Mouse (Mus musculus) adrenal gland, adult 2 months (tissue): ENCODE measurements around the gene Agrp. TPM values are rescaled to one million over a fixed set of nuclear protein-coding genes. Genes with fewer than 3 reads are reported as not detected.
A peak's percentile ranks its signal among the peaks of the same experiment; 100 is the strongest.

ENCODE experiments used
- DNase-seq: peaks from one replicate; pipeline ENCODE4 v3.0.0; 2021
- microRNA-seq, 2 experiments: library from miRNA; unstranded; fragments of <30 nt; microRNA quantifications; one replicate each; pipeline ENCODE4 v1.2.0; 2021
- polyA plus RNA-seq: library from polyadenylated mRNA; depleted of rRNA; stranded (reverse); fragments of >200 nt; gene quantifications from 2 replicates; pipeline ENCODE4 v1.2.3, GENCODE M21; 2012; rRNA removed
- total RNA-seq, 2 experiments: library from RNA; stranded (reverse); gene quantifications; 2 replicates each; pipeline ENCODE4 v1.2.3; 2021

Agrp gene
- total and polyA plus RNA-seq, 3 experiments = 2.3 to 2.6 (median 2.4) TPM

GRCm38 (mm10) chr8:105518436-105519313, 118.5 kb downstream of the Agrp start, which contains the start of gene Hsd11b2:
Gene Hsd11b2 (plus strand): TSS chr8:105518755.
- DNase-seq = peak; percentile 73

DNA sequence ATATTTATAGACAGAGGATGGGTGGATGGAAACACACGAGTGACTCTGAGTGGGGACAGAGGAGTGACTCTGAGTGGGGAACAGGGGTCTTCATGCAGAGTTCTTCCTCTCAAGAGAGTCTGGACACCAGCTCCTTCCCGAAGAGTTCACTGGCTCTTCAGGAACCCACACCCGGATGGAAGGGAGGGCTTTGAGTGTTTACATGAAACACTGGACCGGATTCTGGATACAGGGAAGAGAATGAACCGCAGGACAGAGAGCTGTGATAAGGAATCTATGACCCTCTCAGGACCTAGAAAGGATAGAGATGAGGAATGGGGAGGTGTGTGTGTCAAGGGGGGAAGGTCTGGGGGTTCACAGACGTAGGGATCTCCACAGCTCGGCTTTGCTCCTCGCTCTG, 119.8 kb downstream of the Agrp start:
- no peak for DNase-seq

Small RNA genes lying within 50 kb of the gene (microRNA-seq; reads per million reads assigned to microRNA genes)
- 0 to 0.22 reads per million in 2 experiments for gene Mir1966

Other genes starting within 250 kb of the Agrp start
- not detected for gene Kctd19, start 223.9 kb downstream of the Agrp start, total RNA-seq
- 0.03 and 0.11 TPM in 2 replicates for gene Kctd19, start 223.9 kb downstream of the Agrp start, polyA plus RNA-seq
- gene Lrrc36, start 223.8 kb downstream of the Agrp start, total RNA-seq = 1 to 10 TPM; 2.7 to 3.0 TPM
- gene Lrrc36, start 223.8 kb downstream of the Agrp start, polyA plus RNA-seq = 1.3 and 1.5 TPM in 2 replicates
- 10 to 100 TPM; 26.2 to 37.5 TPM for gene Tppp3, start 165.9 kb downstream of the Agrp start, total RNA-seq
- gene Tppp3, start 165.9 kb downstream of the Agrp start, polyA plus RNA-seq = 50.8 and 65.2 TPM in 2 replicates
- gene Zdhhc1, start 140.5 kb downstream of the Agrp start, total RNA-seq = 10 to 100 TPM; 13.8 to 19.2 TPM
- gene Zdhhc1, start 140.5 kb downstream of the Agrp start, polyA plus RNA-seq = 53.3 and 62.5 TPM in 2 replicates
- under 1 TPM; 0.14 to 0.35 TPM for gene Hsd11b2, start 118.6 kb downstream of the Agrp start, total RNA-seq
- 1.2 and 2.2 TPM in 2 replicates for gene Hsd11b2, start 118.6 kb downstream of the Agrp start, polyA plus RNA-seq
- gene Atp6v0d1, start 71.3 kb downstream of the Agrp start, total RNA-seq = 100 to 1,000 TPM; 113 to 118 TPM
- 77.6 and 80.3 TPM in 2 replicates for gene Atp6v0d1, start 71.3 kb downstream of the Agrp start, polyA plus RNA-seq
- gene Ripor1, start 32.1 kb downstream of the Agrp start, total RNA-seq = 10 to 100 TPM; 23.2 to 37.3 TPM
- gene Ripor1, start 32.1 kb downstream of the Agrp start, polyA plus RNA-seq = 29.8 and 33.0 TPM in 2 replicates
- 10 to 100 TPM; 51.5 to 53.4 TPM for gene Ctcf, start 825 bp downstream of the Agrp start, total RNA-seq
- 14.5 and 15.6 TPM in 2 replicates for gene Ctcf, start 825 bp downstream of the Agrp start, polyA plus RNA-seq
- 1 to 10 TPM; 2.0 to 2.9 TPM for gene Carmil2, start 48.9 kb upstream of the Agrp start, total RNA-seq
- gene Carmil2, start 48.9 kb upstream of the Agrp start, polyA plus RNA-seq = 3.3 and 4.2 TPM in 2 replicates
- gene Acd, start 63.7 kb upstream of the Agrp start, total RNA-seq = 10 to 100 TPM; 21.7 to 28.7 TPM
- 39.9 and 41.9 TPM in 2 replicates for gene Acd, start 63.7 kb upstream of the Agrp start, polyA plus RNA-seq
- 10 to 100 TPM; 11.0 to 14.7 TPM for gene Pard6a, start 63.8 kb upstream of the Agrp start, total RNA-seq
- gene Pard6a, start 63.8 kb upstream of the Agrp start, polyA plus RNA-seq = 20.2 and 21.3 TPM in 2 replicates
- not detected for gene 4933405L10Rik, start 70.3 kb upstream of the Agrp start, total RNA-seq
- gene 4933405L10Rik, start 70.3 kb upstream of the Agrp start, polyA plus RNA-seq = 0.10 TPM in 1 of 2 replicates, not detected in the other
- 1 to 10 TPM; 2.9 to 6.8 TPM for gene Enkd1, start 70.8 kb upstream of the Agrp start, total RNA-seq
- 9.7 and 12.9 TPM in 2 replicates for gene Enkd1, start 70.8 kb upstream of the Agrp start, polyA plus RNA-seq
- gene Gfod2, start 121.3 kb upstream of the Agrp start, total RNA-seq = 10 to 100 TPM in 1 of 2 experiments, 1 to 10 TPM in 1; 7.8 to 14.2 TPM
- gene Gfod2, start 121.3 kb upstream of the Agrp start, polyA plus RNA-seq = 8.1 and 9.6 TPM in 2 replicates
- 10 to 100 TPM; 19.7 to 23.6 TPM for gene Ranbp10, start 190.0 kb upstream of the Agrp start, total RNA-seq
- 22.2 and 27.3 TPM in 2 replicates for gene Ranbp10, start 190.0 kb upstream of the Agrp start, polyA plus RNA-seq
- not detected for gene Tsnaxip1, start 190.3 kb upstream of the Agrp start, total RNA-seq
- gene Tsnaxip1, start 190.3 kb upstream of the Agrp start, polyA plus RNA-seq = not detected in 2 replicates
- 1 to 10 TPM; 5.9 to 6.7 TPM for gene Cenpt, start 215.9 kb upstream of the Agrp start, total RNA-seq
- 5.9 and 8.1 TPM in 2 replicates for gene Cenpt, start 215.9 kb upstream of the Agrp start, polyA plus RNA-seq
- gene Thap11, start 217.7 kb upstream of the Agrp start, total RNA-seq = 10 to 100 TPM; 31.7 to 38.0 TPM
- gene Thap11, start 217.7 kb upstream of the Agrp start, polyA plus RNA-seq = 79.7 and 91.6 TPM in 2 replicates
- gene Nutf2, start 223.2 kb upstream of the Agrp start, total RNA-seq = 10 to 100 TPM; 30.2 to 44.0 TPM
- 19.3 and 24.8 TPM in 2 replicates for gene Nutf2, start 223.2 kb upstream of the Agrp start, polyA plus RNA-seq
- gene Edc4, start 243.5 kb upstream of the Agrp start, total RNA-seq = 10 to 100 TPM; 33.8 to 35.9 TPM
- 74.9 and 97.4 TPM in 2 replicates for gene Edc4, start 243.5 kb upstream of the Agrp start, polyA plus RNA-seq